Mouse (Mus musculus) neutrophil, adult 5-6 weeks (primary cell): Measurements from ENCODE around the gene Rpl23. TPM values are rescaled to one million over a fixed set of nuclear protein-coding genes. Genes with fewer than 3 reads are reported as not detected.

ENCODE experiments used
- ATAC-seq: fragments of 151-379, 151-347 bp; 2 replicates; pipeline ENCODE4 v1.8.0; 2017; ENCODE audit warnings: mild to moderate bottlenecking, moderate TSS enrichment; ENCODE audit not compliant: insufficient number of reproducible peaks, poor library complexity, low FRiP score, severe bottlenecking; ENCODE audit errors: extremely low read depth
- total RNA-seq: library from RNA; stranded (forward); fragments of 200-1000 nt; gene quantifications from 2 replicates; pipeline ENCODE4 v1.2.3, GENCODE M21; 2017

Gene Rpl23
- total RNA-seq, 1 experiment from 2014 or later: 1,304 TPM

DNA sequence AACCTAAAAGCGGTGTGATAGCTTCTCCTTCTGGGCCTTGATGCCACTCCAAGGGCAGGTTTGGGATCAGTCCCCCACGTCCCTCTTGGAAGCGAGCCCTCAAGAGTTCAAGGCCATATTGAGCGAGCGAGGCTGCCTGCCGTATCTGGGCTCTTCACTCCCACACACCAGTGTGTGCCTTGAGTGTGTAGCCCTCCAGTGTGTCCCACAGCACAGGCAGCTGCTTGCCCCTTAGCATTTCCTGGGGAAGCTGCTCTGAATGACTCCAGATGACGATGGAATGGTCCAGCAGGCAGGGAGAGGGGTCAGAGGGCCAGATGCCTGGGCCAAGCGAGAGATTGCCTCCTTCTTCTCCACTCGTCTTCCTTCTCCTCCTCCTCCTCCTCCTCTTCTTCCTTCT, 34.7 kb upstream of the Rpl23 start:
- no peak for ATAC-seq

DNA sequence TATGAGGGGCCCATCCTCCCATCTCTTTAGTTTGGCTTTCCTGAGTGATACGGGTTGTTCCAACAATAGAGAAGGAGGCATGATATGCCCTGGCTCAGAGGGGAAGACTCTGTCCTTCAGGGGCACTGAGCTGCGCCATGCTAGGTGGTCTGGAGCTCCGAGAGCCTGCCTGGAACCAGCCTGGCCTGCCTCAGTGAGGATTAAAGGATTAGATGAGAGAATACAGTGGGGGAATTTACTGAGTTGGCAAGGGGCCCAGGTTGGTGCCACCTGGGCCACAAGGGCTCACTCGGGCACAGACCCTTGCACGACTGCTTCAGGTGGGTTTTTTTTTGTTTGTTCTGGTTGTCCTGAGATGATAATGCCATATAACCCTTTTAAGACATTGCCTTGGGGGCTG, 33.9 kb upstream of the Rpl23 start:
- ATAC-seq: no peak

DNA sequence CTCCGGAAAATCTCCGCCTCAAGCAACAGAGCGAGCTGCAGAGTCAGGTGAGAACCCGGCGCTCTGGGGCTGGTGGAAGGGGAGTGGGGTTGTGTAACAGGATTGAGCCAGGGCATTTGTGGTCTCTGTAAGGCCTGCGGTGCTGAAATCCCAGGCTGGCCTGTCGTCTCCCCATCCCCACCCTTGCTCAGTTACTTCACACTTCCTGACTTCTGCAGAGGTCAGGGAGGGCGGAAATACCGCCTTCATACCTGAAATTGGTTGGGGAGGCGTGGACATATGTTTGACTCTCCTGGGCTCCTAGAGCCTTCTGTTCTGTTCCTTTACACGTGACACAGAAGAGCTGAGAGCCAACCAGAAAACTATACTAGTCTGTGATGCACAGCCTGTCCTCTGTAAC, 33.5 kb upstream of the Rpl23 start:
- ATAC-seq: no peak

DNA sequence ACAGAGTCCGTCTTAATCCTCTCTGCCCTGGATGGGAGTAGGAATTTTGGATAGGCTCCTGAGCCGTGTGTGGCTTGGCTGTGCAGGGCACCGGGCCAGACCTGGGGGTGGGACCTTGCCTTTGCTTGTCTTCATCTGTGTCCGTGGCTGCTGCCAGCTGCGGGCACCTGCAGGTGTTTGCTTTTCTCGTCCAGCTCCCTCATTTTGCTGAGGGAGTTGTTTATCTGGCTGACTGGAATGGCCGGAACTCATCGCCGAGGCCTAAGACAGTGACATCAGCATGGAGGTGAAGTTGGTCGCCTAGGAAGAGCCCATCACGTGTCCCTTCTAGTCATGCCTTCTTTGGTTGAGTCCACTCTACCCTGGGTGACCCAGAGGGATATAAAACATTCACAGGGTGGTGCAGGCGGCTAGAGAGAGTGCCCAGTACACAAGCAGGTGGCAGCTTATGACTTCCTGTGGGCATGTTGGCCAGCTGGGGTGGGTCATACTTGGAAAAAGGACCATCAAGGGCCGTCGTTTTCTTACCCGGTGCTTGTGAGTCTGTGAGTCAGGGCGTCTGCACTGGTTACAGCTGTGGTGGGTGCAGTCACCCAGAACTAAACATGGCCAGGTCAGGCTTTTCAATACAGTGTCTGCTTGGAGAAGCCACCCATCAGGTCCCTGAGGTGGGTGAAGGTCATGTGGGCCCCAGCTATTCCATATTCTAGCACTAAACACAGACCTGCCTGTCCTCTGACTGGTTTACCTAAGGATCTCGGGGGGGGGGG, 31.7 kb upstream of the Rpl23 start:
- no peak for ATAC-seq

DNA sequence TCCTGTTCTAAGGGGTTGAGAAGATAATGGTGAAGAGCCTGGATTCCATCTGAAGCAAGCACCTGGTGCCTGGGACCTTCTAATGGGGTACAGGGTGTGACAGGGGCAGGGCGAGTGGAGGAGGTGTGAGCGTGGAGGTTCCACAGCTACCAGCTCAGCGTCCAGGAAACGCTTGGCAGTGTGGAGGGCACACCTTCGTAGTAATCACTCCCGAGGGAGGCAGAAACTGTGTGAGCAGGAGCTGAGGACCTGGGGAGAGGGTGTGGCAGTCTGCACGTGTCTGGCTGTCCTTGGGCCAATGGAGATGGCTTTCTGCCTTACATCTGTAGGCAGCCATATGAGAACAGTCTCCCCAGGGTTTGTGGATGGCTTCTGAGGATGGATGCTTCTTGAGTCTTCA, 30.8 kb upstream of the Rpl23 start:
- ATAC-seq: no peak

DNA sequence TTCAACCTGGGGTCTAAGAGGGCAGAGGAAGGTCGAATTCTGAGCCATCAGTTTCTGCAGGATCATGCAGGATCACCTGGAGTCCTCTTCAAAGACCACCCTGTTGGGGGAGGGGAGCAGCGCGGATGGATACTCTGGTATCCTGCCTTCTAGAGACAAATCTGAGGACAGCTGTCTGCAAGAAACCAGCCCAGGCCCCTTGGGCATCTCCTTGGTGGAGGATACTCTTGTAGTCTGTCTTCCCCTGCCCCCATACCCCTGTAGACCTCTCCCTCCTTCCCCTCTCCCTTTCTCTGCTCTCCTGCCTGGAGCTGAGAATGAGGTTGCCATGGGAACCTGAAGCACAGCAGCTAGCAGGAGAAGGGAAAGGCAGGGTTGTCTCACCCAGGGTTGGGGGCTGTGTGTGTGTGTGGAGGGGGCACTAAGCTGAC, 30.3 kb upstream of the Rpl23 start:
- ATAC-seq: no peak

DNA sequence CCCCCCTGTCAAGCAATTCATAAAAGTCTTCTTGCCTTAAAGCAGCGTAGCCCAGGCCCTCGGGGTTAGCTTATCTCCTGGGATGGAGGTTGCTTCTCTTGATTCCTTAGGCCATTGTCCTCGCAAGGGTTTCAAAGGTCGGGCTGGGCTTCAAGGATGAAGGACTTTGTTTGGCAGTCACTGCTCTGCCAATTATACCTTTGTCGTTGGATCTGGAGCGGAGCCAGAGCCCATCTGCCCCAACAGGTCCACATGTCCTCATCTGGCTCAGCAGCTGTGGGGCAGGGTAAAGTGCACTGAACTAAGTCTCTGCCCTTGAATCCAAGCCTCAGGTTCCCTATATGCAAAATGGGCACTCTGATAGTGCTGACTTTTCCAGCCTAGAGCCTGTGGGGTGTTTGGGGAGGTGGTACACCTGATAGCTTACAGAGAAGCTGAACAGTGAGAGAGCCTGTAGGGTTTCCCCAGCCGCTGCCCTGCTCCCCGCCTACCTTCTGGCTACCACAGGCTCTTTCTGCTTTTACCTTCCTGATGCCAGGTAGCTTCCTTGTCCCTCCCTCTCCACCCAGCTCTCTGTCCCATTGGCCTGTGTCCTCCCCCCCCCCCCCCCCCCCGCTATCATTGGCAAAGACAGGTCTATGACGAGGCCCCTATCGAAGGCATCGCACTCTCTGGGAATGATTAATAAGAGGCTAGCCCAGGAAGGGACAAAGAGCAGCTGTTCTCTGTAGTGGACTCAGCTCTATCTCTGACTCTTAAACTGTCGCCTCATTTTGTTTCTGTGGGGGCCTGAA, 29.5 kb upstream of the Rpl23 start:
- ATAC-seq: no peak

DNA sequence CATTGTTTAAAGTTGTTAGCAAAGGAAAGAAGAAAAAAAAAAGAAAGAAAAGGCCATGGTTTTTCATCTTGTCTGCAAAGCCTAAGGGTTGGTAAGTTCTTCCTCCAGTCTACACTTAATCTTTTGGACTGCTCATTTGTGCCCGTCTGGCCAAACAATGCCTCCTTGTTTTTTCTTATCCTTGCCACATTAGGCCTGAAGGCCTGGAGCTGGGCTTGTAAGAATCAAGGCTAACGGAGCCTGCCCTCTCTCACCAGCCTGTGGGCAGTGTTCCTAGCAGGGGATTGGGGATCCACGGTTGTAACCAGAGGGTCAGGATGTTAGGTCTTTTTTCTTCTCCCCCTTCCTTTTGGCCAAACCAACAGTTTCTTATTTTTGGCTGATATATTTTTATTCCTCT, 28.7 kb upstream of the Rpl23 start:
- ATAC-seq: no peak

DNA sequence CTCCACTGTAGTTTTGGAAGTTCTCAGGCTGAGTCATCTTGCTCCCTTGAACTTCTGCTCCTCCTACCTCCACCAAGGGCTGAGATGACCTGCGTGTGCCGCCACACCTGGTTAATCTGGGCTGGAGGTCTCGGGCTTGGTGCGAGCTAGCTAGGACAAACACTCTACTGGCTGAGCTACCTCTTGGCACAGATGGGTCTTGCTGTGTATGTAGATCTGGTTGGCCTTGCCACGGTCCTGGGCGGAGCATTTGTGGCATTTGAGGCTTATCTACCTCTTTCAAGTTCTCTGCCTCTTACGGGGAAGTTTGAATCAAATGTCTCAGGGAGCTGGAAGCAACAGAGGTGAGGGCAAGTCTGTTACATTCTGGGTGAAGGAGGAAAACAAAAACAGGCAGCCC, 28.1 kb upstream of the Rpl23 start:
- ATAC-seq: no peak

DNA sequence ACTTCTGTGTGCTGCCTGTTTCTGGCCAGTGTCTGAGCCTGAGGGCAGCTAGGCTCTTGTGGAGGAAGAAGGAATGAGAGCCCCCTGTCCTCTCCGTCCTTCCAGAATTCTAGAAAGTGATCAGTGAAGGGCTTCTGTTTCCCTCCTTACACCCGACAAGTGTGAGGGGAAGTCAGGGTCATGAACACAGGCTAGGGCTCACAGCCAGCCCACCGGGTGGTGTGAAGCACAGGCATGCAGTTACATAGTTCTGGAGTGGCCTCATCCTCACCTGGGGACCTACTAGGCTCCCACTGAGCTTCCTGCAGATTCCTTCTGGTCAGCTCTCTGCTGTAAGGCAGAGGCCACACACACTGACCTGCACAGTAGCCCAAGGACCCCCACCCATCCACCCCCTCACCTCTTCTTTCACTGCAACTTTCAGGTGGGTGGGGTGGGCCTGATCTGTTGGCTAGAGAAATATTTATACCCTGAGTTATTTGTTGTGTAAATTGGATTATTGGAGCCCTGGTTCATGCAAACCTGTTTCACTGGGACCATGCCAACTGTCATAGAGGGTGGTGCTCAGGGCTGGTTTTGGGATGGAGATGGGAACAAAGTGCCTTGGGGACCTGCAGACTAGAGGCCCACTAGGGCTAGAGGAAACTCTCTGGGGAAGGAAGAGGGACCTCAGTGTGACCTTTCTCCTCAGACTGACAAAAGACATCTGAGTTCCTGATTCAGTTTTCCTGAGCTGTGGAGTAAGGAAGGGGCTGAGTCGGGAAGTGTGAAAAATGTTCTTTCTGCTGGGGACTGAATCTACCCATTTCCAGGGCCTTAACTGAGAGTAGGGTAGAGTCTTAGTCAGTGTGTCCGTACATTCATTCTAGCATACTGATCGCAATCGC, 27.2 kb upstream of the Rpl23 start:
- ATAC-seq: no peak

DNA sequence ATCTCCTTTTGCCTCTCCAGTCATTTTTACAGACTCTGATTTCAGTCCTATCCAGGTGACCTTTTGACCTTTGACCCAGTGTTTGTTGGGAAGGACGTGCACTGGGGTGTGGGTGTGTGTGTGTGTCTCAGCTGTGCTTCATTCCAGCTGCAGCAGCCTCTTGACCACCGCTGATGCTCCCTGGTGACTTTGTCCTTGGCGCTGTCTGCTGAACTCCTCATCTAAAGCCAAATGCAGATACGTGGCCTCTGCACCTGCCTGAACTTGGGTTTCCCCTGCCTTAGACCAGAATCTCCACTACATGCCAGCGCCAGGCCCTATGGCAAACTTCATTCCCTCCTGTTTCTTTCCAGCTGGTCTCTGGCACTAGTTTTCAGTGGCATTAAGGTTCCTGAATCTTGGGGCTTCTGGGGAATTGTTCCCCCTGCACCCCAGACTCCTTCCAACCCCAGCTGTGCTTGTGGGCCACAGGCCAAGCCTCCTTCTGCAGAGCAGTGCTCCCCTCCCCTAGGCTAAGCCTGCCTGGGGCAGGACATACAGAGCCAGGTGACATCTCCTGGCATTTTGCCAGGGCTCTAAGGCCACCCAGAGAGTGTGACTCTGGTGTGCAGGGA, 26.5 kb upstream of the Rpl23 start:
- ATAC-seq: no peak

DNA sequence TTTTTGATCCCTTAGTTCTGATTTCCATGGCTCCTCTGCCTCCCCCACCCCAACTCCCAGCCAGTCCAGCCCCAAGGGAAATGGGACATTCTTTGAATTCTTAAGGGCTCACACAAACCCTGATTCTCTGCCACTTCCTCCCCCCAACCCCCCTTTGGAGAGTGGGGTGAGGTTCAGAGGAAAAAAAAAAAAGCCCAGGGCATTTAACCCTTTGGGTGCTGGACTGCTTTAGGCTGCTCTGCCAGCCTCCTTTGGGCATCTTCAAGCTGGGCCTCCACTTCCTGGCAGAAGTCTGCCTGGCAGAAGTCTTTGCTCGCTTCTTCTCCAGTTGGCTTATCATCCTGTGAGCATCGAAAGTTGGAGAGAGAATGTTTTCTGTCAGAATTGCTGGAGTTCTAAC, 25.9 kb upstream of the Rpl23 start:
- ATAC-seq: no peak

DNA sequence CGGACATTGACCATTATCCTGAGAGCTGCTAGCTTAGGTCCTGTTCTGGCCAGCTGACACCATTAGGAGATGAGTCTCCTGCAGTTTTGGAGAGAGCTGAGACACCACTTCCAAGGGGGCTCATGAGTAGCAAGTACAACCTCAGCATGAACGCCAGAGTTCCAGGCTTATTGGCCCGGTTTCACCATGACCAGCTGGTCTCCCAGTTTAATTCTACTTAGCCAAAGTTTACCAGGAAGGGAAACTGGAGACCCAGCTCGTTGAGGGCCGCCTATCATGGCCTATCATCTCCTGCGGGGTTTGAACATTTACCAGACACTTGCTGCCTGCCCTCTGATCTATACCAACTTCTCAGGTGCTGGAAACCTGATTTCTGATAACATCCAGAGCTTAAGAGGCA, 25.4 kb upstream of the Rpl23 start:
- no peak for ATAC-seq

DNA sequence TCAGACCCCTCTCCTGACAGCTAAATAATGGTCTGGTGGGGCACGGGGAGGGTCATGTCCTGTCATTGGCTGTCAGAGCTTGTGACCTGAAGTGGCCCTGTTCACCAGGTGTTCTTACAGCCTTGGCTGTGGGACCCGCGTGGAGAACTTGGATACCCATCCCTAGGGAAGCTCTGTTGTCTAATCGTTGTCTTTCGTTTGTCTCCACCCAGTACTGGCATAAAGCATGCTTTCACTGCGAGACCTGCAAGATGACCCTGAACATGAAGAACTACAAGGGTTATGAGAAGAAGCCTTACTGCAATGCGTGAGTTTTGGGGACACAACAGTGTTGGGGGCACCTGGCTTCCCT, 24.4 kb upstream of the Rpl23 start:
- no peak for ATAC-seq

DNA sequence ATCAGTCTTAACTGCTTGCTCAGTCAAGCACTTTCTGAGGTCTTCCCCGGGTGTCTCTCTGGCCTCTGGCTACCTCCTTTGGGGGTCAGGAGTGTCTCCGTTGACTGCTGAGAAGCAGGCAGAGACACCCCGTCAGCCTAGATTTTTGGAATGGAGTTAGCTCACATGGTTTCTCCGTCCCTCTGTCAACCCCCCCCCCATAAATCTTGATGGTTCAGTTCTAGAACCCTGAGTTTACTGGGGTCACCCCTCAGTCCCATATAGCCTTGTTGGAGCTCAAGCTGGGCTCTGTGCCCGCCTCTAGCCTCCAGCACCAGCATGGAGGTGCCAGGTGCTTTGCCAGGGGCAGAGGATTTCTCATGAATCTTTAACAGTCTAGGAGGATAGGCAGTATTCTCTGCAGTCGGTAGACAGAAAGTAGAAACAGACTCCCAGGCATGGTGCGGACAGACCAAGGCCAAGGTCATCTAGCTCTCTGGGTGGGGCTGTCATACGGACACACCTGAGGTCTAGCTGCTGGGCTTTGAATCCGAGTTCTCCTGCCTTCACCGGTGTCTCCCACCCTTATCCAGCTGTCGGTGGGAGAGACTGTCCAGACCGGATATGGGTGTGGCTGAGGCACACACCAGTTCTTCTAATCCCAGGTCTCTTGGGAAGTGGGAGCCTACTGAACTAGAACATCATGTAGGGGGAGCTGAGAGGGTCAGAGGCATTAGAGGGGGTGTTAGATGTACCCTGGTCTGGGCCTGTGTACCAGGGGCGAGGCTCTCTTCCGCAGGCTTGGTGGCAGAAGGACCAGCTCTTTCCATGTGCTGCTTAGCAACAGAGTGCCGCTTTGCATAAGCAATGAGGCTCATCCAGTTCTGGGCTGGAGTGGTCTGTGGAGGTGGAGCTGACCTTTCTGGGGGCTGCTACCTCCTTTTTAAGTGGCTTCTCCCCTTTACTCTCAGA, 23.7 kb upstream of the Rpl23 start:
- ATAC-seq: no peak

DNA sequence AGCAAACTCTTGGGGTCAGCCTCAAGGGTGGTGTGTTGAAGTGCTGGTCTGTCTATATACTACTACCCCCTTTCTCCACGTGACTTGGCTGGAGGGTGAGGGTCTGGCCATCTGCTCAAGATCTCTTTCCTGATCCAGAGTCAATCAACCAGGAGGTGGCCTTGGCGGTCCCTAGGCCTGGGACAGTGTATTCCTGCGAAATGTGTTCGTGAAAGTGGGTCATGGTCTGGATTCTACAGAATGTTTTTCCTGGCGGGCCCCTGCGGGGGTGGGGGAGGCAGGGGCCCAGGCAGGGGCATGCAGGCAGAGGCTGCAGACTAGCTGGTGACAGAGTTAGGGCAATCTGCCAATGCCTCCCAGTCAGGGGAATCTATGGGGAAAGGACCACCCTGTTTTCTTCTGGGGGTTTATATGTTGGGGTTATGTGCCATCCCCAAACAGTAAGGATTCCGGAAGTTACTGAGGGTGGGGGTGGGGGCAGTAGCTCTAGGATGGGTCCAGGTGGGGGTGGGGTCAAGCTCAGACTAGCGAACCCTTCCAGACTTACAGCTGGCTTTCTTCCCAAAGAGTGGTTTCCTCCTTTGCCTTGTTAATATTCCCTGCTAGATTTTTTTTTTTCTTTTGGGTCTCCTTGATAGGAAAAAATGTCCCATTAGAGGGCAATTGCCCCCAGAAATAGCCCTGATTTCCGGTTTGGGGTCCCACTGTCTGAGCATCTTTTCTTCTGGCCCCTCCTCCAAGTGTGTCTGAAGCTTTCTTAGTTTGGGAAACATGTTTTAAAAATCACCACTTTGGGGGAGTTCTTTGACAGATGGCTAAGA, 22.8 kb upstream of the Rpl23 start:
- no peak for ATAC-seq

DNA sequence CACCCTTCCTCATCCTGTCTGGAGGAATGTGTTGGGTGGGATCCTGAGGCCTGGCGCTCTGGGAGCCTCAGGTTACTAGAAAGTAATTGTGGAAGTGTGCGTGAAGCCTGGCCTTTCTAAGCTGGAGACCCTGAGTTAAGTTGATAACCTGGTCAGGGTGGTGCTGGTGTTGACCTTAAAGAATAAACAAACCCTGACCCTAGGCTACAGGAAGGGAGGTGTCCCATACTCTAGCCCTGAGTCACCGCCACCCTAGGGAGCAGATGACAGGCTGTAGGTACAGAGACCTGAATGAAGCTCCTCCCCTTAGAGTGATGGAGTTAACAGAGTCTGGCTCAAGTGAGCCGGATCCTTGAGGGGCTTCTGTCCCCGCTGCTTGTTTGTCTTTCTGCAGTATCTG, 21.6 kb upstream of the Rpl23 start:
- ATAC-seq: no peak
